Mouse (Mus musculus): ENCODE data around the gene Arhgap22. TPM values are rescaled to one million over a fixed set of nuclear protein-coding genes. Genes with fewer than 3 reads are reported as not detected.
A peak's percentile ranks its signal among the peaks of the same experiment; 100 is the strongest.

The Arhgap22 gene
- polyA plus RNA-seq, 1 experiment from 2014 or later = 9.3 TPM

DNA sequence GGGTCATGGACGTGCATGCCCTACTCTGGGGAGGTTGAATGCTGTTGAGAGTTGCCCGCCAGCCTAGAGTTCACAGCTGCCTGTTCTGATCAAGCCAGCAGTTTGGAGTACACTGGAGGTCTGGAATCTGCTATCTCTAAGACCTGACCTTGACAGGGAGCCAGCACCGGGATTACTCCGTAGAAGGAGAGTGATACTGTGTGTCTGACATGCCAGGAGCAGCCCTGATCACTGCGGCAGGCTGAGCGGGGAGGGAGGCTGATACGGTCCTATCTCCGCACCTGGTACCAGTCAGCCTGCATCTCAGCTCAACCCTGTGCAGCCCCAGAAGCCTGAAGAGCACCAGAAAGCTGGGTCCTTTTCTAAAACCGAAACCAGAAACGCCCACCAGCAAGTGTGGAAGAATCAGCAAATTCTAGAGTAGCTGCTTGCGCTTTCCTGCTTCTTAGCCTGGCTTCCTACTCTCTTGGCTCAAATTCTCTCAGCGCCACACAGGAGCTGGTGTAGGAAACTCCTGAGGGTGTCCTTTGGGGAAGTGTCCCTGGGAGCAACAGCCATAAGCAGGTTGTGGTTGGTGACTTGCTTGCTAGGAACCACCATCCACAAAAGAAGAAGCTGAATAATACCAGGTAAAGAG, 91.9 kb downstream of the Arhgap22 start:
- no peaks in the 10 kb centered on the region for H3K9me3 ChIP-seq
- peak; percentile 77 for DNase-seq (ENCODE audit: low spot score)
- H3K36me3 ChIP-seq = no peaks in the 10 kb centered on the region
- peaks cover 19% of the 10 kb centered on the region for H3K4me1 ChIP-seq
- 38% methylated on average over 12 of the region's 12 CpGs for WGBS
- peaks cover 16% of the 10 kb centered on the region; the same call in 1 of the 2 replicates for H3K27me3 ChIP-seq (ENCODE audit: insufficient read depth, poor library complexity, severe bottlenecking)
- H3K27ac ChIP-seq = peak overlapping the region; percentile 54; the same call in 1 of the 2 replicates
- H3K4me3 ChIP-seq = peak overlapping the region; percentile 9; the same call in 1 of the 2 replicates

DNA sequence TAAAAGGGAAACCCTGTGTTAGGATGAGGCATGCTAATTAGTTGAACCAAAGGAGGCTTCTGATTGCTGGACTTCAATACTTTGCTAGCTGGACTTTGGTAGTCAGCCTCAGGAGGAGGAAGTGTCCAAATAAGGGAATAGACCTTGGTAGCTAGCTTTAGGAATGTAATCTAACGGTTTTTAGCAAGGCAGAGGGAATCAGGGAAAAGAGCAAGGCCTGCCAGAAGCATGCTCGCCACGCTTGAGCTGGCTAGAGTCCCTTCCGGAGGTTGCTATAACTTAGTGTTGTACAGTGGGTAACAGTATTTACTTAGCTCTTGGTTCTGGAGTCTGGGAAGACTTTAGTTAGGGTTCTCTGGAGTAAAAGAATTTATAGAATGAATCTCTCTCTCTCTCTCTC, 96.9 kb downstream of the Arhgap22 start:
- Histone ChIP-seq H3K4me3 (no peak overlapping the region), H3K9me3 (no peaks in the 10 kb centered on the region), H3K27me3 (ENCODE audit: insufficient read depth, poor library complexity, severe bottlenecking) (peaks cover 28% of the 10 kb centered on the region; the same call in 1 of the 2 replicates), H3K4me1 (peaks cover 13% of the 10 kb centered on the region), H3K27ac (no peak overlapping the region; the same call in 1 of the 2 replicates), H3K36me3 (no peaks in the 10 kb centered on the region)
- no peak for DNase-seq (ENCODE audit: low spot score)
- WGBS = 50% methylated on average over 4 of the region's 4 CpGs

DNA sequence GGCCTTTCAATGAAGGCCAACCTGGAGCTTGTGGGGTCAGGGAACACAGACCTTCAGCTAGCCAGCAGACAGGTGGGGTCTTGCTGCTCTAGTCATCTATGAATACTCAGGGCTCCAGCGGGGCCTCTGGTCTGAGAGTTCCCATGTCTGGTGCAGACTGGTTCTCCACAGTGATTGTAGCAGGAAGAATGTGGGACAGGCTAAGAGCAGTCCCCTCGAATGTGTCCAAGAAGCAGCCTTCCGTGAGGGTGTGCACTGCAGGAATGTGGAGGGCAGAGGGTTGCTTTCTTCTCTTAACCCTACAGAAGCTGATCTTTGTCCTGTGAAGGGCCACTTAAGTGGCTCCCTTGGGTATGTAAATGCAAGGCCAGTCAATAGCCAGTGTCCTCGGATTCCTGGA, 98.5 kb downstream of the Arhgap22 start:
- H3K36me3 ChIP-seq = no peaks in the 10 kb centered on the region
- WGBS = 38% methylated on average over 4 of the region's 4 CpGs
- H3K27me3 ChIP-seq (ENCODE audit: insufficient read depth, poor library complexity, severe bottlenecking) = peaks cover 41% of the 10 kb centered on the region
- no peaks in the 10 kb centered on the region for H3K9me3 ChIP-seq
- peaks cover 9% of the 10 kb centered on the region for H3K4me1 ChIP-seq
- H3K27ac ChIP-seq = no peak overlapping the region
- no peak overlapping the region for H3K4me3 ChIP-seq
- no peak for DNase-seq (ENCODE audit: low spot score)

DNA sequence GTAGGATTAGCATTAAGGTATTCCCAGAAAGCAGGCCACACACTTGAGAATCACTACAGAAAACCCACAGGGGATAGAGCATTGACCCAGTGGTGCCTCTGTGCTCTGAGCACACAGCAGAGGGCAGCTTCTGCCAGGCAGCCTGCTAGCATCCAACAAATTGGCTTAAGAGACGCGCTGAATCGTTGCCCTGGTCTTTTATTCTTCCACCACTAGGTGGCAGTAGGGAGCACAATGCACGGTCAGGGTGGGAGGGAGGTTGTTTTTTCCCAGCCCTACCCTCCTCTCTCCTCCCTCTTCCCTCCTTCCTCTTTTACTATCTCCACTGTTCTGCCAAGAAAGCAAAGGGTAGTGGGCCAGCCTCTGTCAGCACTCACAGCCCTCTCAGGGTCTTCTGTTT, 99.8 kb downstream of the Arhgap22 start:
- Histone ChIP-seq H3K27me3 (ENCODE audit: insufficient read depth, poor library complexity, severe bottlenecking) (peaks cover 50% of the 10 kb centered on the region), H3K27ac (no peak overlapping the region), H3K4me1 (peaks cover 11% of the 10 kb centered on the region), H3K4me3 (no peak overlapping the region), H3K9me3 (no peaks in the 10 kb centered on the region), H3K36me3 (no peaks in the 10 kb centered on the region)
- WGBS = 0% methylated on average over 4 of the region's 4 CpGs
- no peak for DNase-seq (ENCODE audit: low spot score)

DNA sequence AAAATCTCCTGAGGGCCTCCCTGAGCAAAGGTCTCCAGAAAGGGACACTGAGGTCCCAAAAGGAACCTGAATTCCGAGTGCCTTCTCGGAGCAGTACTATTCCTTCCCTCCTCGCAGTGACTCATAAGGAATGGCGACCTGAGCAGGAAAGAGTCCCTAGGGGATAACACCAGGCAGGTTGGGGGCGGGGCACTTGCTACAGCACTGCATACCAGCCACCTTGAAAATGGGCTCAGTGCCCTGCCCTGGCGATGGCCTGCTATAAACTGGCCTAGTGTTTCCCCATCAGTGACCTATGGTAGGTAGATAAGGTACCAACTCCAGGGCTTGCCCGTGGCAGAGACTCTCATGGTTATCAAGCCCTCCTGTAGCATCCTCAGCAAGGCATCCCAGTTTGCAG, 100.3 kb downstream of the Arhgap22 start:
- DNase-seq (ENCODE audit: low spot score) = no peak
- 32% methylated on average over 7 of the region's 7 CpGs for WGBS
- no peak overlapping the region for H3K4me3 ChIP-seq
- no peaks in the 10 kb centered on the region for H3K9me3 ChIP-seq
- no peaks in the 10 kb centered on the region for H3K36me3 ChIP-seq
- H3K27me3 ChIP-seq (ENCODE audit: insufficient read depth, poor library complexity, severe bottlenecking) = peaks cover 54% of the 10 kb centered on the region
- H3K27ac ChIP-seq = no peak overlapping the region
- H3K4me1 ChIP-seq = peaks cover 11% of the 10 kb centered on the region

DNA sequence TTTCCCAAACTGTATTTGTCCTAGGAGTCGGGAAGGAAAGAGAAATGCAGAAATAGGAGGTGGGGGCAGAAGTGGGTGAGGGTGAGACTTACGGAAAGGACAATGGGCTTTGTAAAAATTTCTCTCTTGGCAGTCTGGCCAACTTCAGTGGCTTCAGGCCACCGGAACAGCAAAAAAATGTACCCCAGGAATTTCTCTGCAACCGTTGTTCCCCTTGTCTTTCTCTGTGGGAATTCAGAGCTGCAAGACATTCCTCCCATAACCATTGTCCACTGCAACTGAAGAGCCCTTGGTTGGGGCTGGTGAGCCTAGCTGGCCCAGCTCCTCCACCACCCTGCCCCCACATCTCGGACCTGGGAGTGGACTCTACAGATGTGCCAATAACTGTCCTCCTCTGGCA, 101.3 kb downstream of the Arhgap22 start:
- 72% methylated on average over 5 of the region's 5 CpGs for WGBS
- no peak overlapping the region for H3K27ac ChIP-seq
- no peak for DNase-seq (ENCODE audit: low spot score)
- H3K4me1 ChIP-seq = peaks cover 15% of the 10 kb centered on the region
- H3K36me3 ChIP-seq = no peaks in the 10 kb centered on the region
- no peaks in the 10 kb centered on the region for H3K9me3 ChIP-seq
- no peak overlapping the region for H3K4me3 ChIP-seq
- H3K27me3 ChIP-seq (ENCODE audit: insufficient read depth, poor library complexity, severe bottlenecking) = peaks cover 60% of the 10 kb centered on the region

DNA sequence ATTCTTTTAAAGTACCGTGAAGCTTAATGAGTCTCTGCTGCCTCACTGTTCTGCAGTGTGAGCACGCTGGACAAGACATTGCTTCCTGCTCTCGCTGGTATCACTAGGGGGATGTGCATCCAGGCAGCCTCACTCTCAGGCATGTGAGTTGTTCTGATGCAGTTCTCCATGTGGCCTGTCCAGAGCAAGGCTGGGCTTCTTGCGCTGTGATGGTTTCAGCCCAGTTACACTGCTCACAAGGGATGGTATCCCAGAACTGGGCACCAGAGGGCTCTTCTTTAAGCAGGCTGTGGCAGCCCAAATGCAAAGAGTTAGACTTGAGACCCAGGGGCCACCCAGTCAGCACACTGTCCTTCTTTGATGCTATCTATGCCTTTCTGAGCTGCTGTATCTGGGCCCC, 101.9 kb downstream of the Arhgap22 start:
- peaks cover 18% of the 10 kb centered on the region for H3K4me1 ChIP-seq
- H3K27ac ChIP-seq = no peak overlapping the region
- H3K27me3 ChIP-seq (ENCODE audit: insufficient read depth, poor library complexity, severe bottlenecking) = peaks cover 62% of the 10 kb centered on the region
- DNase-seq (ENCODE audit: low spot score) = no peak
- no peaks in the 10 kb centered on the region for H3K36me3 ChIP-seq
- H3K9me3 ChIP-seq = no peaks in the 10 kb centered on the region
- WGBS = 60% methylated on average over 4 of the region's 4 CpGs
- no peak overlapping the region for H3K4me3 ChIP-seq

DNA sequence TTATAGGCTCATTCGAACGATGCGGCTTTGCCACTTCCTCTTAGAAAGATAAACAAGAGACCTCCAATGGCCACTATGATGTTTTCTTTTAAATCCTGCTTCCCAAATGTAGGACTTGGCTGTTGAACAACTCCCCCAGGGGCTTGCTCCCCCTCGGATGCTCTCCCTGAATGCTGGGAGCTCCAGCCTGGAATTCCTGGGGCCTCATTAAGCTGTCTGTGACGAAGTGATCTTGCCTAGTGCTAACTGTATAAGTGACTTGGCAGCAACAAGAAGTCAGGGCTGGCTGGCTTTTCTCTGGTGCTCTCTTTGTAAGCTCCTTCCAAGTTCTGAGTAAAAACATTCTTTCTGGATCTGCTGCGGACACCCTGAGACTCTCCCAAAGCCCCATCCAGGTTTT, 104.1 kb downstream of the Arhgap22 start:
- Histone ChIP-seq H3K4me1 (peaks cover 27% of the 10 kb centered on the region), H3K27ac (no peak overlapping the region; the same call in 1 of the 2 replicates), H3K9me3 (no peaks in the 10 kb centered on the region), H3K27me3 (ENCODE audit: insufficient read depth, poor library complexity, severe bottlenecking) (peaks cover 74% of the 10 kb centered on the region), H3K4me3 (no peak overlapping the region), H3K36me3 (no peaks in the 10 kb centered on the region)
- 40% methylated on average over 6 of the region's 6 CpGs for WGBS
- DNase-seq (ENCODE audit: low spot score) = no peak

DNA sequence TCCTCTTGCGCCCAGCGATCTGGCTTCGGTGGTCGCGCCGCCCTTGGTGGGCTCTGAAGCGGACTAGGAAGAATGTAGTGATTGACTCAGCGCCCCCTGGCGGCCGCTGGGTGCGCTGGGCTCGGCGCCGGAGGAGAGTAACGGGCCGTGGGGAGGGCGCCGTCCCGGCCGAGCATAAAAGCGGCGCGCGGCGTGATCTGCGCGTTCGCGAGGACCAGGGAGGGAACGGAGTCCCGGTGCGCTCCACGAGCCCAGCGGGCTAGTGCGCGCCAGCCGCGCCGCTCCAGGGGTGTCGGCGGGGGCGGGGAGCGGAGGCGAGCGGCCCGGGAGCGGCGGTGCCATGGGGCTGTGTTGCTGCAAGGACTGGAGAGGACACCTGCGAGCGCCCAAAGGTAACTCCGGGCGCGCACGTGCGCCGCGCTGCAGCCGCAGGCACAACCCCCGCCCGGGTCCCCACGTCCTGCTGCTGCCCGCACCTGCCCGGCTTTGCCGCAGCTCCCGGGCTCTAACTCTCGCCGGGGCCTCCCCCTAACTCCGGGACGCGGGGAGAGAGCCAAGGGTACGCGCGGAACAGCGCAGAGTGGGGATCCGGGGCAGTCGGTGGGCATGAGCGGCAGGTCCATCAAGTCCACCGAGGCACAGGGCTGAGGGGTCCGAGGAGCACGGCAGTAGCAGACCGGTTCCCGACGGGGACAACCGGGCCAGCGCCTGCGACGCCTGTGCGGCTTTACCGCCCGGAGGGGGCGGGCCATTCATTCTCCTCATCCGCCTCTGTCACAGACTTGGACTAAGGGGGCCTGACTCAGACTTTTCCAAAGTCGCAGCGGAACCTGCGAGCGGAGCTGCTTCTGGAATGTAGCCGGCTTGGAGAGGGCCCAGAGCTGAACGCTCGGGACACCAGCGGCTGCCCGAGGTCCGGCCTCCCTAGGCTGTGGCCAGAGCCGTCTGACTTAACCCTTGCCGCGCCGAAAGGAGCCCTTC, 106.0 kb downstream of the Arhgap22 start:
- under 1% methylated on average over 106 of the region's 106 CpGs for WGBS
- Histone ChIP-seq H3K4me3 (peak overlapping the region; percentile 74), H3K4me1 (peaks cover 36% of the 10 kb centered on the region), H3K27ac (peak overlapping the region; percentile 68), H3K9me3 (no peaks in the 10 kb centered on the region), H3K36me3 (no peaks in the 10 kb centered on the region), H3K27me3 (ENCODE audit: insufficient read depth, poor library complexity, severe bottlenecking) (peaks cover 82% of the 10 kb centered on the region)
- DNase-seq (ENCODE audit: low spot score) = peak; percentile 88

DNA sequence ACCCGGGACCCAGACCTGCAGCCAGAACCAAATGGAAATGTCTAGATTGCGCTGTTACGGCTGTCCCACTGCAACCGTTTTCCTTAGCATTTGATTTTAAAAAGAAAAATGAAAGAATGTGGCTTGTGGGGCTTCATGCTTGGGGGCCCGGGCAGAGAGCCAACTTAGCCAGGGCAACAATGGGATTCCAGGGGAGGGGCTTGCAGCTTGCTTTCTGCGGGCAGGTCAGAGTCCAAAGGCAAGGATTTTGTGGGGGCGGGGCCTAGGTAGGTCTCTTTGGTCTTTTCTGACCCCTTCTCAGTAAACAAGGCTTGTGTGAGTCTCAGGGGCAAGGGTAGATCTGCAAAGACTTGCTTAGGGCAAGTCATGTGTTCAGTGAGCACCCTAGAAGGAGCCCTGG, 107.0 kb downstream of the Arhgap22 start:
- no peak for DNase-seq (ENCODE audit: low spot score)
- Histone ChIP-seq H3K4me3 (peak overlapping the region; percentile 74), H3K27me3 (ENCODE audit: insufficient read depth, poor library complexity, severe bottlenecking) (peaks cover 72% of the 10 kb centered on the region), H3K36me3 (no peaks in the 10 kb centered on the region), H3K27ac (0 out of 2 replicates have a peak overlapping the region, but pooled peaks have one; percentile 42), H3K9me3 (no peaks in the 10 kb centered on the region), H3K4me1 (peaks cover 36% of the 10 kb centered on the region)
- 12% methylated on average over 7 of the region's 7 CpGs for WGBS

DNA sequence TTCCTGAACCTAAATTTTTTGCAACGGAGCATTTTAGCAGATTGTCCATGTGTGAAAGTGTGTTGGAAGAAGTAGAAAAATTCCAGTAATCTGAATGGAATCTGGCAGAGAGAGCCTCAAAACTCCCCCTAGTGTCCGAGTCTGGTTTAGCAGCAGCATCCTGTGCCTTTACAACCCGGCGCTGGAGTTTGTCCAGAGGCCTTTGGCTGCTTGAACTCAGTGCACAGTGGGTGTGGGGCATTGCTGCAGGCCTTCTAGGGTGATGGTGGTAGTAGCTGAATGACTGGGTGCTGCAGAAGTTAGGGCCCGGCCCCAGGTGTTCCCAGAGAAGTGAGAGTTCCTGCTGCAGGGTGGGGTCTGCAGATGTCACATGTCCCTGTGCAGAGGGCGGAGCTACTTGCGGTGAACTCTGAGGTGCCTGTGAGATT, 108.8 kb downstream of the Arhgap22 start:
- no peak for DNase-seq (ENCODE audit: low spot score)
- Histone ChIP-seq H3K9me3 (no peaks in the 10 kb centered on the region), H3K4me1 (peaks cover 38% of the 10 kb centered on the region), H3K36me3 (no peaks in the 10 kb centered on the region), H3K4me3 (no peak overlapping the region), H3K27ac (no peak overlapping the region), H3K27me3 (ENCODE audit: insufficient read depth, poor library complexity, severe bottlenecking) (peaks cover 58% of the 10 kb centered on the region)
- WGBS = 24% methylated on average over 7 of the region's 7 CpGs

DNA sequence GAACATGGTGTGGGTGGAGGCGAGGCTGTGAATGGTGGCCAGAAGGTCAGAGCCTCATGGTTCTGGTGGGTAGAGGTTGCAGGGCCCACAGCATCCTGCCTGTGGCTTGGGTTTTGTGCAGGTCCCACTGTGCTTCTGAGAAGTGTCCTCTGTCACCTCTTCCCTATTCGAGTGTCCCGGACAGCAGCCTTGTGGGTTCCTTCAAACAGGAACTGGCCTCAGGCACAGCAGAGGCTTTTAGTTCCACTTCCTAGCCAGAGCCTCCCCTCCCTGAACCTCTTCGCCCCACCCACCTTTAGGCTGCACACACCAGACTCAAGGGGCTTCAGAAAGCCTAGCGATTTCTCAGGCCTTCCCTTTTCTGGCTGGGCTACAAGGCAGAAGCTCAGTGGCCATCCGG, 110.7 kb downstream of the Arhgap22 start:
- H3K4me3 ChIP-seq = no peak overlapping the region
- DNase-seq (ENCODE audit: low spot score) = no peak
- WGBS = 66% methylated on average over 6 of the region's 6 CpGs
- no peaks in the 10 kb centered on the region for H3K9me3 ChIP-seq
- H3K36me3 ChIP-seq = no peaks in the 10 kb centered on the region
- peaks cover 54% of the 10 kb centered on the region for H3K4me1 ChIP-seq
- H3K27ac ChIP-seq = no peak overlapping the region
- peaks cover 40% of the 10 kb centered on the region for H3K27me3 ChIP-seq (ENCODE audit: insufficient read depth, poor library complexity, severe bottlenecking)

DNA sequence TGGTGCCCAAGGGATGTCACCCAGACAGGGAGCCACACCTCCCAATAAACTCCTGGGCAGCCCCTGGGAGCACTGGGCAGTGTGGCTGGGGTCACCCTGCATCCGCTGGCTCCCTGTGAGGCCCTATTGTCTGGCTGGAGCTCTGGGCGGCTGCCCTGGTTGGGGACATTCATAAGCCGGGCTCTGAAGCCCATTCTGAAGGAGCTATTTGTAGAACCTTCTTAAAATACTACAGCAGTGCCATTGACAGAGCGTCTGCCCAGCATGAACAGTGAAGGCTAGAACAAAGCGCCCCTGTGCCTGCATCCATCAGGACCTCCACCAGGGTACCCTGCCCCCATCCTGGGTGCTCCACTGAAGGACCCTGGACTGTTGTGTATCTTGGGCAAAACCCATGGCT, 114.5 kb downstream of the Arhgap22 start:
- H3K9me3 ChIP-seq = no peaks in the 10 kb centered on the region
- H3K27me3 ChIP-seq (ENCODE audit: insufficient read depth, poor library complexity, severe bottlenecking) = peaks cover 19% of the 10 kb centered on the region
- WGBS = 26% methylated on average over 5 of the region's 5 CpGs
- H3K4me3 ChIP-seq = no peak overlapping the region
- no peak for DNase-seq (ENCODE audit: low spot score)
- H3K27ac ChIP-seq = peak overlapping the region; percentile 73
- H3K4me1 ChIP-seq = peaks cover 38% of the 10 kb centered on the region
- no peaks in the 10 kb centered on the region for H3K36me3 ChIP-seq
